Mouse (Mus musculus): ENCODE data around the gene Igsf21. TPM values are rescaled to one million over a fixed set of nuclear protein-coding genes. Genes with fewer than 3 reads are reported as not detected.

Igsf21 gene
- polyA plus RNA-seq, 1 experiment from 2014 or later: 1.4 TPM

- no peak overlapping the region for H3K27ac ChIP-seq
- no peak for ATAC-seq (replicated peaks; ENCODE audit: low FRiP score)
- H3K36me3 ChIP-seq: no peaks in the 10 kb centered on the region
- H3K4me2 ChIP-seq: no peak overlapping the region
- no peak overlapping the region for H3K4me3 ChIP-seq (replicated peaks)
- H3K9me3 ChIP-seq (replicated peaks): no peaks in the 10 kb centered on the region
- H3K9ac ChIP-seq: no peak overlapping the region
- 70% methylated on average over 5 of the region's 5 CpGs for WGBS
- H3K27me3 ChIP-seq: peaks cover 13% of the 10 kb centered on the region
- H3K4me1 ChIP-seq: 0 out of 2 replicates have a peak, but pooled peaks cover 4% of the 10 kb centered on the region
Measured at GRCm38 (mm10) chr4:140084064-140084463, 162.5 kb downstream of the Igsf21 start.

- Histone ChIP-seq H3K4me3 (replicated peaks) (no peak overlapping the region), H3K4me1 (no peaks in the 10 kb centered on the region), H3K4me2 (no peak overlapping the region), H3K9me3 (replicated peaks) (no peaks in the 10 kb centered on the region), H3K9ac (no peak overlapping the region), H3K27ac (no peak overlapping the region), H3K36me3 (no peaks in the 10 kb centered on the region), H3K27me3 (peaks cover 30% of the 10 kb centered on the region)
- ATAC-seq (replicated peaks; ENCODE audit: low FRiP score): no peak
- WGBS: 83% methylated on average over 5 of the region's 5 CpGs
Measured at GRCm38 (mm10) chr4:140078416-140078815, 168.2 kb downstream of the Igsf21 start.

GRCm38 (mm10) chr4:140077615-140078014, 169.0 kb downstream of the Igsf21 start:
- Histone ChIP-seq H3K4me2 (no peak overlapping the region), H3K27ac (no peak overlapping the region), H3K27me3 (peaks cover 34% of the 10 kb centered on the region), H3K4me1 (no peaks in the 10 kb centered on the region), H3K9ac (no peak overlapping the region), H3K9me3 (replicated peaks) (no peaks in the 10 kb centered on the region), H3K4me3 (replicated peaks) (no peak overlapping the region), H3K36me3 (no peaks in the 10 kb centered on the region)
- ATAC-seq (replicated peaks; ENCODE audit: low FRiP score): no peak
- 48% methylated on average over 8 of the region's 8 CpGs for WGBS

- no peaks in the 10 kb centered on the region for H3K36me3 ChIP-seq
- H3K4me1 ChIP-seq: no peaks in the 10 kb centered on the region
- no peak overlapping the region for H3K4me3 ChIP-seq (replicated peaks)
- H3K9me3 ChIP-seq (replicated peaks): no peaks in the 10 kb centered on the region
- WGBS: 72% methylated on average over 12 of the region's 12 CpGs
- no peak overlapping the region for H3K27ac ChIP-seq
- no peak for ATAC-seq (replicated peaks; ENCODE audit: low FRiP score)
- peaks cover 40% of the 10 kb centered on the region for H3K27me3 ChIP-seq
- no peak overlapping the region for H3K4me2 ChIP-seq
- no peak overlapping the region for H3K9ac ChIP-seq
Measured at GRCm38 (mm10) chr4:140076852-140077563, 169.6 kb downstream of the Igsf21 start.

- H3K9me3 ChIP-seq (replicated peaks): no peaks in the 10 kb centered on the region
- H3K4me1 ChIP-seq: no peaks in the 10 kb centered on the region; the same call in 1 of the 2 replicates
- no peak overlapping the region for H3K9ac ChIP-seq
- no peak overlapping the region for H3K27ac ChIP-seq
- peaks cover 46% of the 10 kb centered on the region for H3K27me3 ChIP-seq
- no peak overlapping the region for H3K4me3 ChIP-seq (replicated peaks)
- 71% methylated on average over 6 of the region's 6 CpGs for WGBS
- ATAC-seq (replicated peaks; ENCODE audit: low FRiP score): no peak
- H3K4me2 ChIP-seq: no peak overlapping the region
- no peaks in the 10 kb centered on the region for H3K36me3 ChIP-seq
Measured at GRCm38 (mm10) chr4:140076428-140076827, 170.2 kb downstream of the Igsf21 start.

- no peaks in the 10 kb centered on the region for H3K36me3 ChIP-seq
- ATAC-seq (replicated peaks; ENCODE audit: low FRiP score): no peak
- H3K9ac ChIP-seq: no peak overlapping the region
- peaks cover 77% of the 10 kb centered on the region for H3K27me3 ChIP-seq
- H3K27ac ChIP-seq: no peak overlapping the region
- H3K4me3 ChIP-seq (replicated peaks): no peak overlapping the region
- H3K9me3 ChIP-seq (replicated peaks): peaks cover 6% of the 10 kb centered on the region; the same call in 1 of the 2 replicates
- no peak overlapping the region for H3K4me2 ChIP-seq
- WGBS: 31% methylated on average over 17 of the region's 17 CpGs
- H3K4me1 ChIP-seq: peaks cover 13% of the 10 kb centered on the region
Measured at GRCm38 (mm10) chr4:140071047-140071446, 175.5 kb downstream of the Igsf21 start.

- ATAC-seq (replicated peaks; ENCODE audit: low FRiP score): no peak
- Histone ChIP-seq H3K27me3 (peaks cover 83% of the 10 kb centered on the region), H3K9me3 (replicated peaks) (peaks cover 6% of the 10 kb centered on the region; the same call in 1 of the 2 replicates), H3K27ac (no peak overlapping the region), H3K36me3 (no peaks in the 10 kb centered on the region), H3K4me2 (no peak overlapping the region), H3K4me1 (peaks cover 13% of the 10 kb centered on the region), H3K4me3 (replicated peaks) (no peak overlapping the region), H3K9ac (no peak overlapping the region)
- WGBS: 32% methylated on average over 10 of the region's 10 CpGs
Measured at GRCm38 (mm10) chr4:140070331-140070652, 176.3 kb downstream of the Igsf21 start.

- ATAC-seq (replicated peaks; ENCODE audit: low FRiP score): peak; percentile 71; the same call in 1 of the 2 replicates
- H3K4me3 ChIP-seq (replicated peaks): no peak overlapping the region
- H3K4me1 ChIP-seq: peaks cover 13% of the 10 kb centered on the region
- H3K9ac ChIP-seq: no peak overlapping the region
- no peak overlapping the region for H3K4me2 ChIP-seq
- H3K27ac ChIP-seq: no peak overlapping the region
- no peaks in the 10 kb centered on the region for H3K36me3 ChIP-seq
- peaks cover 88% of the 10 kb centered on the region for H3K27me3 ChIP-seq
- 11% methylated on average over 15 of the region's 15 CpGs for WGBS
- H3K9me3 ChIP-seq (replicated peaks): peaks cover 6% of the 10 kb centered on the region; the same call in 1 of the 2 replicates
Measured at GRCm38 (mm10) chr4:140069563-140070330, 176.8 kb downstream of the Igsf21 start.

- Histone ChIP-seq H3K27me3 (peaks cover 96% of the 10 kb centered on the region), H3K4me1 (peaks cover 17% of the 10 kb centered on the region), H3K4me2 (no peak overlapping the region), H3K27ac (no peak overlapping the region), H3K9ac (no peak overlapping the region), H3K4me3 (replicated peaks) (no peak overlapping the region), H3K36me3 (no peaks in the 10 kb centered on the region), H3K9me3 (replicated peaks) (peaks cover 6% of the 10 kb centered on the region; the same call in 1 of the 2 replicates)
- WGBS: 91% methylated on average over 6 of the region's 6 CpGs
- no peak for ATAC-seq (replicated peaks; ENCODE audit: low FRiP score)
Measured at GRCm38 (mm10) chr4:140068468-140068867, 178.1 kb downstream of the Igsf21 start.

GRCm38 (mm10) chr4:140066011-140066410, 180.6 kb downstream of the Igsf21 start:
- Histone ChIP-seq H3K9ac (no peak overlapping the region), H3K4me2 (no peak overlapping the region), H3K4me3 (replicated peaks) (no peak overlapping the region), H3K36me3 (no peaks in the 10 kb centered on the region), H3K27me3 (peaks cover 83% of the 10 kb centered on the region), H3K27ac (no peak overlapping the region), H3K4me1 (peaks cover 21% of the 10 kb centered on the region), H3K9me3 (replicated peaks) (peaks cover 6% of the 10 kb centered on the region; the same call in 1 of the 2 replicates)
- ATAC-seq (replicated peaks; ENCODE audit: low FRiP score): no peak
- 90% methylated on average over 12 of the region's 12 CpGs for WGBS

GRCm38 (mm10) chr4:140063153-140063671, 183.4 kb downstream of the Igsf21 start:
- no peak overlapping the region for H3K27ac ChIP-seq
- H3K4me3 ChIP-seq (replicated peaks): no peak overlapping the region
- H3K4me1 ChIP-seq: 0 out of 2 replicates have a peak, but pooled peaks cover 10% of the 10 kb centered on the region
- peaks cover 2% of the 10 kb centered on the region; the same call in 1 of the 2 replicates for H3K9me3 ChIP-seq (replicated peaks)
- ATAC-seq (replicated peaks; ENCODE audit: low FRiP score): peak; percentile 80
- no peaks in the 10 kb centered on the region for H3K36me3 ChIP-seq
- H3K9ac ChIP-seq: no peak overlapping the region
- WGBS: 33% methylated on average over 13 of the region's 13 CpGs
- H3K27me3 ChIP-seq: peaks cover 74% of the 10 kb centered on the region
- no peak overlapping the region for H3K4me2 ChIP-seq

- Histone ChIP-seq H3K27ac (no peak overlapping the region), H3K4me3 (replicated peaks) (no peak overlapping the region), H3K4me1 (0 out of 2 replicates have a peak, but pooled peaks cover 10% of the 10 kb centered on the region), H3K9ac (no peak overlapping the region), H3K9me3 (replicated peaks) (no peaks in the 10 kb centered on the region), H3K4me2 (no peak overlapping the region), H3K36me3 (no peaks in the 10 kb centered on the region), H3K27me3 (peaks cover 61% of the 10 kb centered on the region)
- ATAC-seq (replicated peaks; ENCODE audit: low FRiP score): no peak
- WGBS: 87% methylated on average over 5 of the region's 5 CpGs
Measured at GRCm38 (mm10) chr4:140060251-140060650, 186.3 kb downstream of the Igsf21 start.

All from kidney, embryonic 15.5 days (tissue).